Mouse (Mus musculus) G1E-ER4 (cell line): Measurements from ENCODE around the gene B9d1. TPM values are rescaled to one million over a fixed set of nuclear protein-coding genes. Genes with fewer than 3 reads are reported as not detected.

ENCODE experiments used
- GATA1 ChIP-seq: IDR thresholded peaks from one replicate; pipeline ENCODE4 v1.8.0; 2012; ENCODE audit warnings: low read length, inconsistent platforms
- polyA plus RNA-seq: library from polyadenylated mRNA; stranded (reverse); fragments of >175 nt; gene quantifications from 2 replicates; pipeline ENCODE4 v1.2.3, GENCODE M21; 2012

B9d1 gene
- polyA plus RNA-seq, 1 experiment = 15.8 TPM

- no peak for TF ChIP-seq GATA1
Observed at GRCm38 (mm10) chr11:61559572-61559971, 54.6 kb downstream of the B9d1 start.

GRCm38 (mm10) chr11:61562421-61562820 lies 57.5 kb downstream of the B9d1 start:
- no peak for TF ChIP-seq GATA1

Other genes starting within 250 kb of the B9d1 start
- 1.5 and 2.8 TPM in 2 replicates for gene Aldh3a2, start 237.7 kb upstream of the B9d1 start, polyA plus RNA-seq
- not detected in 2 replicates for gene Slc47a2, start 162.3 kb upstream of the B9d1 start, polyA plus RNA-seq
- not detected in 2 replicates for gene Slc47a1, start 126.8 kb upstream of the B9d1 start, polyA plus RNA-seq
- not detected in 2 replicates for gene Rnf112, start 51.0 kb upstream of the B9d1 start, polyA plus RNA-seq
- gene Mfap4, start 19.7 kb upstream of the B9d1 start, polyA plus RNA-seq = not detected in 2 replicates
- gene Mapk7, start 10.7 kb upstream of the B9d1 start, polyA plus RNA-seq = 27.7 and 28.6 TPM in 2 replicates
- 1.2 and 1.8 TPM in 2 replicates for gene Epn2, start 74.5 kb downstream of the B9d1 start, polyA plus RNA-seq
- 8.5 and 8.6 TPM in 2 replicates for gene Grap, start 148.1 kb downstream of the B9d1 start, polyA plus RNA-seq
- not detected in 2 replicates for gene Fam83g, start 178.9 kb downstream of the B9d1 start, polyA plus RNA-seq
- not detected in 2 replicates for gene Slc5a10, start 215.7 kb downstream of the B9d1 start, polyA plus RNA-seq